Mouse (Mus musculus): ENCODE data around the gene Lrch3.
A peak's percentile ranks its signal among the peaks of the same experiment; 100 is the strongest.
"Not testable (repeated sequence)": the region's sequence is repeated elsewhere in the genome, so short reads cannot be mapped to it uniquely, and the experiment has no call there.

Lrch3 gene

GRCm38 (mm10) chr16:33005216-33005615 lies 91.3 kb downstream of the Lrch3 start:
- peak; percentile 59 to 77 for DNase-seq

GRCm38 (mm10) chr16:33006888-33007287 lies 93.0 kb downstream of the Lrch3 start:
- DNase-seq: peak; percentile 56 to 75

- peak in 1 of 2 experiments; percentile 19 for DNase-seq
Observed at GRCm38 (mm10) chr16:33007436-33007835, 93.5 kb downstream of the Lrch3 start.

GRCm38 (mm10) chr16:33010166-33010565 lies 96.3 kb downstream of the Lrch3 start:
- peak in 1 of 2 experiments; percentile 9 for DNase-seq

GRCm38 (mm10) chr16:33013801-33014200 lies 99.9 kb downstream of the Lrch3 start:
- DNase-seq: no peak

- peak; percentile 75 to 78 for DNase-seq
Observed at GRCm38 (mm10) chr16:33014921-33015320, 101.0 kb downstream of the Lrch3 start.

- no peak for DNase-seq
Observed at GRCm38 (mm10) chr16:33015396-33015907, 101.6 kb downstream of the Lrch3 start.

- no peak for DNase-seq
Observed at GRCm38 (mm10) chr16:33015986-33016385, 102.1 kb downstream of the Lrch3 start.

- DNase-seq: no peak
Observed at GRCm38 (mm10) chr16:33017677-33018349, 103.9 kb downstream of the Lrch3 start.

GRCm38 (mm10) chr16:33019117-33019770 lies 105.3 kb downstream of the Lrch3 start:
- no peak for DNase-seq

- DNase-seq: no peak
Observed at GRCm38 (mm10) chr16:33021381-33021780, 107.5 kb downstream of the Lrch3 start.

- peak; percentile 75 to 87 for DNase-seq
Observed at GRCm38 (mm10) chr16:33023750-33024149, 109.8 kb downstream of the Lrch3 start.

GRCm38 (mm10) chr16:33024456-33025104 lies 110.7 kb downstream of the Lrch3 start:
- DNase-seq: no peak

- no peak for DNase-seq
Observed at GRCm38 (mm10) chr16:33026357-33026756, 112.5 kb downstream of the Lrch3 start.

- no peak for DNase-seq
Observed at GRCm38 (mm10) chr16:33036006-33036405, 122.1 kb downstream of the Lrch3 start.

GRCm38 (mm10) chr16:33042682-33043081 lies 128.8 kb downstream of the Lrch3 start:
- DNase-seq: no peak

- no peak for DNase-seq
Observed at GRCm38 (mm10) chr16:33043268-33043667, 129.4 kb downstream of the Lrch3 start.

GRCm38 (mm10) chr16:33048004-33048403 lies 134.1 kb downstream of the Lrch3 start:
- no peak for DNase-seq

GRCm38 (mm10) chr16:33048686-33049085 lies 134.8 kb downstream of the Lrch3 start:
- DNase-seq: no peak

- DNase-seq: no peak
Observed at GRCm38 (mm10) chr16:33049809-33050208, 135.9 kb downstream of the Lrch3 start.

- no peak for DNase-seq
Observed at GRCm38 (mm10) chr16:33053141-33053540, 139.2 kb downstream of the Lrch3 start.

- not testable (repeated sequence) for DNase-seq
Observed at GRCm38 (mm10) chr16:33054927-33055326, 141.0 kb downstream of the Lrch3 start.

GRCm38 (mm10) chr16:33055655-33056054 lies 141.8 kb downstream of the Lrch3 start:
- DNase-seq: peak in 1 of 2 experiments; percentile 25

All from cerebellum, postnatal 25 days (tissue).